Mouse (Mus musculus): ENCODE results near the gene Tfap2b. TPM values are rescaled to one million over a fixed set of nuclear protein-coding genes. Genes with fewer than 3 reads are reported as not detected.

Tfap2b gene
- polyA plus RNA-seq, 1 experiment: not detected

DNA sequence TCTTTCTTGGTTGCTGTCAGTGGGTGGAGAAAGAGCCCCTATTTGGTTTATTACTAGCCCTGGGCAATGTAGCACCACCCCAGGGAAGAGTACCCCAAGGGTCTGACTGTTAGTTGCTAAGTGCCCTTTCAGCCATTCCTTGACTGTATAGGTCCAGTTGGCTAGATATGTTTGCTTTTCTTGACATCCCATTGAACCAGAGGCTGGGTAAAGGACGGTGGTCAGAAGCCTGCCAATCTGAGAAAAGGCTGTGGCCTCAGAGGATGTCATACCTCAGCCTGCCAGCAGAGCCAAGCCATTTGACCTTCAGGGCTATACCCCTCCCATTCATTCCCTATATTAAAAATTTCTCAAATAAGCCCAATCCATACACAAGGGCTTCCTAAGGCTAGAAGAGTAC, 24.0 kb downstream of the Tfap2b start:
- Histone ChIP-seq H3K4me1 (ENCODE audit: control insufficient read depth, insufficient read depth, insufficient read length, low read length) (no peaks in the 10 kb centered on the region), H3K27me3 (ENCODE audit: control insufficient read depth, insufficient read depth, low read length) (peaks cover 3% of the 10 kb centered on the region; the same call in 1 of the 2 replicates), H3K27ac (ENCODE audit: insufficient read depth, low read depth, low read length) (no peak overlapping the region), H3K36me3 (ENCODE audit: control insufficient read depth, insufficient read depth, low read length) (no peaks in the 10 kb centered on the region), H3K4me3 (ENCODE audit: low read depth, low read length) (no peak overlapping the region)
- no peak for TF ChIP-seq CTCF (IDR thresholded peaks at IDR 0.05; ENCODE audit: extremely low read depth, insufficient read length, insufficient replicate concordance, low read depth, low read length)
- no peak for TF ChIP-seq POLR2A (IDR thresholded peaks at IDR 0.05; ENCODE audit: low read depth, low read length)
- 4% methylated on average over 1 of the region's 1 CpGs for WGBS

DNA sequence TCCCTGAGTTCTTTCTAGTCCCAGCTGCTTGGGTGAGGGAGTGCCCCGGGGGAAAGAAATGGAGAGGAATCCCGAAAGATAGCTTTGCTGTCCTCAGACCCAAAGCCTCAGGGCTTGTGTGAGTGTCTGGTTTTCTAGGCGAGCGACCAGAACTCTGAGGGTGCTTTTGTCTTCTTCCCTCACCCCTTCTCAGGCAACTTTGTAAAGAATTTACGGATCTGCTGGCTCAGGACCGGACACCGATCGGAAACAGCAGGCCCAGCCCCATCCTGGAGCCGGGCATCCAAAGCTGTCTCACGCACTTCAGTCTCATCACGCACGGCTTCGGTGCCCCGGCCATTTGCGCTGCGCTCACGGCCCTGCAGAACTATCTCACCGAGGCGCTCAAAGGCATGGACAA, 25.1 kb downstream of the Tfap2b start:
- WGBS: 4% methylated on average over 19 of the region's 19 CpGs
- TF ChIP-seq POLR2A (IDR thresholded peaks at IDR 0.05; ENCODE audit: low read depth, low read length): no peak
- TF ChIP-seq CTCF (IDR thresholded peaks at IDR 0.05; ENCODE audit: extremely low read depth, insufficient read length, insufficient replicate concordance, low read depth, low read length): no peak

DNA sequence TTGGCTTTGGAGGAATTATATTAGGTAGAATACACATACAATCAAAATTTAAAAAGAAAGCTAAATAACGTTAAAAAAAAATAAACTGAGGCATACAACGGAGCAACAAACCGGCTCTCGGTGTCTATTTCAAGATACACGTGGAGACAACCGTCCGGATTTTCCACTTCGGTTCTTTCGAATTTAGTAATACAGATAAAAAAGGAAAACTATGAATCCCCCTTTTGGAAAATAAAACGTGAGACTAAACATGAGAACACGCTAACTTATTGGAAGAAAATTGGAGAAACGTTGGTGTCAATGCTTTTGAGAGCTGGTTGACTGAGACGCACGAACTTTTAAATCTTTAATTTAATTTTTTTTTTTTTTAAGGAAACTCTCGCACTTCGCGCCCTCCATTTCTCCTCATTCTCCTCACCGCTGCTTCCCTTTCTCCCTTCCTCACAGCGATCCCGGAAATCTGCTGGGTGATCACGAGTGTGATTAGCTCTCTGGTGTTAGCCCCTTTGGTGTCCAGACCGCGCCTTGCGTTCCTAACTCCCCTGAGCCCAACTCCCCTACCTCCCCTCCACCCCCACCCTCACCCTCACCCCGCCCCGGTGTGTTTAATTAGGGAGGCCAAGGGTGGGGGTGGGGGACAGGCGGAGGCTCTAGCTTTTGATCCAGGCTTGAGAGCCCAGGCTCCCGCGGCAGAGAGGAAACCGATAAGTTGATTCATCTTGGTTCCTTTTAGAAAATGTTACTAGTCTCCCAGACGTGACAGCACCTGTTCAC, 25.9 kb downstream of the Tfap2b start:
- Histone ChIP-seq H3K27ac (ENCODE audit: insufficient read depth, low read depth, low read length) (no peak overlapping the region), H3K4me1 (ENCODE audit: control insufficient read depth, insufficient read depth, insufficient read length, low read length) (no peaks in the 10 kb centered on the region), H3K4me3 (ENCODE audit: low read depth, low read length) (no peak overlapping the region), H3K36me3 (ENCODE audit: control insufficient read depth, insufficient read depth, low read length) (no peaks in the 10 kb centered on the region), H3K27me3 (ENCODE audit: control insufficient read depth, insufficient read depth, low read length) (peaks cover 3% of the 10 kb centered on the region; the same call in 1 of the 2 replicates)
- 3% methylated on average over 31 of the region's 31 CpGs for WGBS
- TF ChIP-seq POLR2A (IDR thresholded peaks at IDR 0.05; ENCODE audit: low read depth, low read length) (no peak), CTCF (IDR thresholded peaks at IDR 0.05; ENCODE audit: extremely low read depth, insufficient read length, insufficient replicate concordance, low read depth, low read length) (no peak)

More for the DNA sequence above, 25.1 kb downstream of the Tfap2b start:
- Histone ChIP-seq H3K27me3 (ENCODE audit: control insufficient read depth, insufficient read depth, low read length) (peaks cover 3% of the 10 kb centered on the region; the same call in 1 of the 2 replicates), H3K27ac (ENCODE audit: insufficient read depth, low read depth, low read length) (no peak overlapping the region), H3K36me3 (ENCODE audit: control insufficient read depth, insufficient read depth, low read length) (no peaks in the 10 kb centered on the region), H3K4me1 (ENCODE audit: control insufficient read depth, insufficient read depth, insufficient read length, low read length) (no peaks in the 10 kb centered on the region), H3K4me3 (ENCODE audit: low read depth, low read length) (no peak overlapping the region)

DNA sequence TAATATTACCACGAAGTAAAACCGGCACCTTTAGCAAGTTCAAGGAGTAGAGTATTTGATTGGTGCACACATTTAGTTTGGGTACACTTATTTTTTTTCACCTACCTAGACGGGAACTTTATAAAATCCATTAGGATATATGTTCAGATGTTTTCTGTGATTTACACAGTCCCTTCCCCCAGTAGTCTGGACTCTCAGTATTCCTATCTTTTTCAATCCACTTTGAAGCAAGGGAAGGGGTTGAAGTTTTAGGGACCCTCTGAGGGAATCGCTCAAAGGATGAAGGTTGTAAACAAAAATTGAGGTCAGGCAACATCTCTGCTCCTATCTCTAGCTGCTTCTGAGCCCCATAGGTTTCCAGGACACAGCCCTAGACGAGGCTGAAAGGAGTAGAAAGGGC, 27.3 kb downstream of the Tfap2b start:
- Histone ChIP-seq H3K4me1 (ENCODE audit: control insufficient read depth, insufficient read depth, insufficient read length, low read length) (no peaks in the 10 kb centered on the region), H3K27me3 (ENCODE audit: control insufficient read depth, insufficient read depth, low read length) (peaks cover 3% of the 10 kb centered on the region; the same call in 1 of the 2 replicates), H3K27ac (ENCODE audit: insufficient read depth, low read depth, low read length) (no peak overlapping the region), H3K4me3 (ENCODE audit: low read depth, low read length) (no peak overlapping the region), H3K36me3 (ENCODE audit: control insufficient read depth, insufficient read depth, low read length) (no peaks in the 10 kb centered on the region)
- no peak for TF ChIP-seq POLR2A (IDR thresholded peaks at IDR 0.05; ENCODE audit: low read depth, low read length)
- no peak for TF ChIP-seq CTCF (IDR thresholded peaks at IDR 0.05; ENCODE audit: extremely low read depth, insufficient read length, insufficient replicate concordance, low read depth, low read length)
- 6% methylated on average over 5 of the region's 5 CpGs for WGBS

DNA sequence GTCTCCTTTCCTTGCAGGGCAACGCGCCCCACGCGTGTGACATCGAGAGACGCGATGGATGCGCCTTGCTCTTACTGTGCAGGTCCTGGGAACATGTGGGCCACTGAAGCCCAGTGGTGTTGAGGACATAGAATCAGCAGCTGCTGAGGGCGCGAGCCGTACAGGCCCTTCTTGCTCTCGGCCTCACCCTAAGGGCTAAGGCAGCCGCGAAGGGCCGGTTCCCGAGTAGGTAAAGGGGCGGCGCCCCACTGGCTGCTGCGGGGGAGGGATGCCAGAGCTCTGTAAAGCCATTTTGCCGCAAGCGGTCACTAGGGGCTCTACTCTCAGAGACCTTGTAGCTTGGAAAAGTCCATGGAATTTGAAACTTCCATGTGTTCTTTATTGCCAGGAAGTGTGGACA, 27.9 kb downstream of the Tfap2b start:
- Histone ChIP-seq H3K27me3 (ENCODE audit: control insufficient read depth, insufficient read depth, low read length) (peaks cover 3% of the 10 kb centered on the region; the same call in 1 of the 2 replicates), H3K4me3 (ENCODE audit: low read depth, low read length) (no peak overlapping the region), H3K27ac (ENCODE audit: insufficient read depth, low read depth, low read length) (no peak overlapping the region), H3K36me3 (ENCODE audit: control insufficient read depth, insufficient read depth, low read length) (no peaks in the 10 kb centered on the region), H3K4me1 (ENCODE audit: control insufficient read depth, insufficient read depth, insufficient read length, low read length) (no peaks in the 10 kb centered on the region)
- TF ChIP-seq CTCF (IDR thresholded peaks at IDR 0.05; ENCODE audit: extremely low read depth, insufficient read length, insufficient replicate concordance, low read depth, low read length) (no peak), POLR2A (IDR thresholded peaks at IDR 0.05; ENCODE audit: low read depth, low read length) (no peak)
- 2% methylated on average over 21 of the region's 21 CpGs for WGBS

DNA sequence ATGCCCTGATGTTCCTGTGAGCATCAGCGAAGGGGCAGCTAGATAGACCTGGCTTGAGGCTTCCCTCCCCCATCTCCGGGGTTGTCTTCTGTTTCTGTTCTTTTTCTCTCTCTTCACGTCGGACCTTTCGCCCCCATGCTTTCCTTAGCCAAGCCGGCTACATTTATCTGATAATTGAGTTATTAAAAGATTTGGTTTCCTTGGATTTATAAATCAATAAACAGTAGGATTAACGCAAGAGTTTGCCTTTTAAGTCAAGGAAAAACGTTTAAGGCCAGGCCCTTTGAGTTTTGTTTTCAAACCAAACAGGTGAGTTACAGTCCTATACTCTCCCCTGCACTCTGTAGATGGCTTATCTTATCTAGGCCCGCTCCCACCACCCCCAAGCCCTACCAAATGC, 28.3 kb downstream of the Tfap2b start:
- 4% methylated on average over 9 of the region's 9 CpGs for WGBS
- H3K36me3 ChIP-seq (ENCODE audit: control insufficient read depth, insufficient read depth, low read length): no peaks in the 10 kb centered on the region
- TF ChIP-seq POLR2A (IDR thresholded peaks at IDR 0.05; ENCODE audit: low read depth, low read length) (no peak), CTCF (IDR thresholded peaks at IDR 0.05; ENCODE audit: extremely low read depth, insufficient read length, insufficient replicate concordance, low read depth, low read length) (no peak)
- peaks cover 3% of the 10 kb centered on the region; the same call in 1 of the 2 replicates for H3K27me3 ChIP-seq (ENCODE audit: control insufficient read depth, insufficient read depth, low read length)
- H3K4me1 ChIP-seq (ENCODE audit: control insufficient read depth, insufficient read depth, insufficient read length, low read length): no peaks in the 10 kb centered on the region
- H3K4me3 ChIP-seq (ENCODE audit: low read depth, low read length): no peak overlapping the region
- H3K27ac ChIP-seq (ENCODE audit: insufficient read depth, low read depth, low read length): no peak overlapping the region

DNA sequence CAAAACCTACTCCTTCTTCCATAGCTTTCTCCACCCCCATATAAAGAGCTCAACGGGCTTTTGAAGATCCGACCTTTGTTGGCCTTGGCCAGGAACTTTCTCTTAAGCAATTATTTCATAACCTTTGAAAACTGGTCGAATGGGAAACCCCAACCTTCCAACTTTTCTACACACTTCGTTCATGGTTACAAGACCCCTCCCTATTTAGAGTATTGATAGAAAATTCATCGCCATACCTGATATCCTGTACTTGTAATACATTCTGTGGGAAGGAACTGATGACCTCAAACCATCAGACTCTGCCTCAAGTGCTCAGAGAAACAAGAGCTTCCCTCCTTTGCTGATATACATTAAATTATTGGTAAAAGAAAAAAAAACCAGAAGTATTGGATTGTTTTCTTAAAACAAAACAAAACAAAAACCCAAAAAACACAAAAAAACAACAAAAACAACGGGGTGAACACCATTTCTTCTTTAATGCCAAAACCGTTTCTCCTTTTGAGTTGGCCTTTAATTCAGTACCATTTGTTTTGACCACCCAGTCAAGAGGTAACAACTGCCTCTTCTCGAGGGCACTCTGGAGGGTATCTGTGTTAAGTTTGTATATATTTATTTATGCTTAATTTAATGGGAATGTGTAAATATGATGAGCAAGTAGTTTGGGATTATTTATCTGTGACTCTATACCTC, 29.2 kb downstream of the Tfap2b start:
- WGBS: 10% methylated on average over 8 of the region's 8 CpGs
- Histone ChIP-seq H3K4me1 (ENCODE audit: control insufficient read depth, insufficient read depth, insufficient read length, low read length) (no peaks in the 10 kb centered on the region), H3K27ac (ENCODE audit: insufficient read depth, low read depth, low read length) (no peak overlapping the region), H3K27me3 (ENCODE audit: control insufficient read depth, insufficient read depth, low read length) (peaks cover 3% of the 10 kb centered on the region; the same call in 1 of the 2 replicates), H3K36me3 (ENCODE audit: control insufficient read depth, insufficient read depth, low read length) (no peaks in the 10 kb centered on the region), H3K4me3 (ENCODE audit: low read depth, low read length) (no peak overlapping the region)
- TF ChIP-seq CTCF (IDR thresholded peaks at IDR 0.05; ENCODE audit: extremely low read depth, insufficient read length, insufficient replicate concordance, low read depth, low read length) (no peak), POLR2A (IDR thresholded peaks at IDR 0.05; ENCODE audit: low read depth, low read length) (no peak)

Measured in small intestine, adult 2 months (tissue).